19 mouse cellular contexts compared by ENCODE assay signal in genomic region chr9:84545431-84545830, GRCm38 (mm10).
A peak's percentile ranks its signal among the peaks of the same experiment; 100 is the strongest.
DNase-seq lines count a peak whose midpoint lies in the region; TF ChIP-seq lines count a peak whose summit lies in the region.
"Had no signal": no experiment of that assay in that cellular context is flagged by ENCODE, and none has a peak within 500 bp of the region (broad histone marks: within the 10 kb centered on the region; RNA-seq: fewer than 3 reads in every experiment).

No protein-coding gene starts in this region.

- H3K9ac ChIP-seq in CH12.LX (ENCODE audit: insufficient read depth, low read depth), result no peak overlapping the region
- H3K9ac ChIP-seq in heart, adult 2 months (ENCODE audit: low read depth, low read length), result no peak overlapping the region
- H3K9ac ChIP-seq: embryonic facial prominence, embryonic 13.5 days; hindbrain, embryonic 12.5 days had no signal

- intact Hi-C loops in heart, adult 2 months (cut with DNase I), result no loop called here

- TF ChIP-seq POLR2A in CH12.LX (IDR thresholded peaks at IDR 0.05; ENCODE audit: low read depth, low read length), result no peak
- no peak for TF ChIP-seq POLR2A in heart, adult 2 months (IDR thresholded peaks at IDR 0.05; ENCODE audit: insufficient read depth, low read depth, low read length)

- no peaks in the 10 kb centered on the region for H3K9me3 ChIP-seq in CH12.LX (replicated peaks; ENCODE audit: low read length)
- H3K9me3 ChIP-seq: embryonic facial prominence, embryonic 13.5 days; heart, embryonic 10.5 days; hindbrain, embryonic 12.5 days had no signal

- TF ChIP-seq EP300 in CH12.LX (IDR thresholded peaks at IDR 0.05; ENCODE audit: low read length), result no peak
- no peak for TF ChIP-seq EP300 in heart, adult 2 months (IDR thresholded peaks at IDR 0.05; ENCODE audit: insufficient read depth, low read depth, low read length)

- H3K4me2 ChIP-seq in CH12.LX (ENCODE audit: insufficient read depth, low read depth, poor library complexity, severe bottlenecking), result no peak overlapping the region
- H3K4me2 ChIP-seq: embryonic facial prominence, embryonic 13.5 days; hindbrain, embryonic 12.5 days had no signal

- dilution Hi-C loops in CH12.LX (cut with MboI; ENCODE audit: extremely low pct_ligation_motif_present, extremely low pct_unique_long_range_greater_than_20kb, low sequenced_read_pairs), result no loop called here

- H3K27me3 ChIP-seq in CH12.LX (replicated peaks), result no peaks in the 10 kb centered on the region
- no peaks in the 10 kb centered on the region for H3K27me3 ChIP-seq in heart, adult 2 months (ENCODE audit: control insufficient read depth, insufficient read depth, low read length)
- H3K27me3 ChIP-seq: embryonic facial prominence, embryonic 13.5 days; hindbrain, embryonic 12.5 days had no signal

- no peaks in the 10 kb centered on the region for H3K79me2 ChIP-seq in CH12.LX (replicated peaks; ENCODE audit: control insufficient read depth, extremely low read depth, insufficient read depth, poor library complexity, severe bottlenecking)
- H3K79me2 ChIP-seq in heart, adult 2 months (replicated peaks; ENCODE audit: control insufficient read depth, insufficient read depth, low read length), result no peaks in the 10 kb centered on the region

- no peaks in the 10 kb centered on the region; a peak in 1 of 4 replicates for H3K4me1 ChIP-seq in CH12.LX (ENCODE audit: control insufficient read depth in 1 of 2, insufficient read depth in 2 of 2)
- H3K4me1 ChIP-seq in heart, adult 2 months (ENCODE audit: control insufficient read depth, insufficient read depth, low read length), result no peaks in the 10 kb centered on the region
- H3K4me1 ChIP-seq: embryonic facial prominence, embryonic 13.5 days; heart, embryonic 10.5 days; hindbrain, embryonic 12.5 days had no signal

- no peaks in the 10 kb centered on the region for H3K36me3 ChIP-seq in CH12.LX (replicated peaks in 1 of 2; ENCODE audit: control insufficient read depth in 1 of 2, insufficient read depth in 1 of 2, low read length in 1 of 2)
- H3K36me3 ChIP-seq in heart, adult 2 months (ENCODE audit: control insufficient read depth, insufficient read depth, low read length), result no peaks in the 10 kb centered on the region
- H3K36me3 ChIP-seq: embryonic facial prominence, embryonic 13.5 days; heart, embryonic 10.5 days; hindbrain, embryonic 12.5 days had no signal

- DNase-seq in 3T3-L1 (ENCODE audit: low read depth, low spot score) (peak; percentile 4), CH12.LX (ENCODE audit: extremely low read depth) (no peak), R1 (ENCODE audit: low read depth, low spot score) (peak; percentile 16)
- peak; percentile 8 for DNase-seq in fibroblast of lung, adult 2 months (ENCODE audit: low read depth)
- no peak for DNase-seq in heart, adult 2 months
- no peak for DNase-seq in retina, postnatal 1 day
- DNase-seq in adrenal gland, postnatal 36 days, result no peak
- DNase-seq: adrenal gland, adult 2 months; cerebellum, adult 18-20 months; cerebellum, adult 9-11 months; cerebellum, postnatal 36 days; gastrocnemius, postnatal 36 days; heart, adult 11 months; heart, postnatal 10 days; heart, postnatal 4 days; kidney, adult 18-20 months had no signal

- no peak for TF ChIP-seq RAD21 in CH12.LX (IDR thresholded peaks at IDR 0.05; ENCODE audit: low read depth, low read length)

- no peak overlapping the region for H3K4me3 ChIP-seq in CH12.LX (replicated peaks in 1 of 3; ENCODE audit: low read depth in 2 of 3, low read length in 2 of 3, poor library complexity in 1 of 3)
- no peak overlapping the region for H3K4me3 ChIP-seq in heart, adult 2 months
- H3K4me3 ChIP-seq: embryonic facial prominence, embryonic 13.5 days; heart, embryonic 10.5 days; hindbrain, embryonic 12.5 days had no signal

- in situ Hi-C loops in CH12.LX (cut with MboI; ENCODE audit: low pct_ligation_motif_present, low pct_unique_long_range_greater_than_20kb, low sequenced_read_pairs), result no loop called here

- 54% methylated on average over 2 of the region's 2 CpGs for WGBS in heart, adult 2 months

- no peak for TF ChIP-seq CTCF in CH12.LX (conservative IDR thresholded peaks at IDR 0.05 in 1 of 2, IDR thresholded peaks at IDR 0.05 in 1 of 2; ENCODE audit: low read depth in 2 of 2, low read length in 2 of 2)
- TF ChIP-seq CTCF in heart, adult 2 months (IDR thresholded peaks at IDR 0.05), result no peak

- H3K27ac ChIP-seq in CH12.LX (ENCODE audit: insufficient read depth, low read depth), result no peak overlapping the region
- H3K27ac ChIP-seq in heart, adult 2 months, result no peak overlapping the region
- H3K27ac ChIP-seq: embryonic facial prominence, embryonic 13.5 days; heart, embryonic 10.5 days; hindbrain, embryonic 12.5 days had no signal

TF ChIP-seq in CH12.LX, 34 proteins besides CTCF, POLR2A, EP300 and RAD21:
- TF ChIP-seq USF1 (IDR thresholded peaks at IDR 0.05; ENCODE audit: low read depth, low read length), result 0 out of 2 replicates have a peak, but pooled peaks have one; percentile 1
- TF ChIP-seq TBP (conservative IDR thresholded peaks at IDR 0.05; ENCODE audit: low read depth, low read length), result no peak
- TF ChIP-seq JUND (conservative IDR thresholded peaks at IDR 0.05; ENCODE audit: low read depth, low read length), result no peak
- TF ChIP-seq ETS1 (conservative IDR thresholded peaks at IDR 0.05; ENCODE audit: low read depth, low read length), result no peak
- TF ChIP-seq E2F4 (IDR thresholded peaks at IDR 0.05; ENCODE audit: insufficient replicate concordance, low read depth, low read length), result no peak
- TF ChIP-seq TCF12 (IDR thresholded peaks at IDR 0.05; ENCODE audit: low read depth, low read length), result no peak
- TF ChIP-seq POLR2AphosphoS2 (IDR thresholded peaks at IDR 0.05; ENCODE audit: low read depth, low read length), result no peak
- no peak for TF ChIP-seq SIN3A (IDR thresholded peaks at IDR 0.05; ENCODE audit: low read length)
- no peak for TF ChIP-seq RCOR1 (conservative IDR thresholded peaks at IDR 0.05; ENCODE audit: low read depth, low read length)
- peak; percentile 38; the same call in 1 of the 2 replicates for TF ChIP-seq BHLHE40 (IDR thresholded peaks at IDR 0.05; ENCODE audit: low read depth, low read length)
TF ChIP-seq in CH12.LX: peak in this region for 2.

Comparison
In these comparisons a context has a peak if more than half of its experiments do, and no peak if none do; other contexts are left out.
1. DNase-seq: peak in 3T3-L1 (single experiment), R1 (single experiment) and fibroblast of lung, adult 2 months (single experiment); none in CH12.LX (single experiment), heart, adult 2 months (0 of 2), retina, postnatal 1 day (single experiment) and adrenal gland, postnatal 36 days (0 of 2).